Mouse (Mus musculus) kidney, adult 2 months (tissue): Measurements from ENCODE around the gene Pik3c2a.

Experiments
- CTCF ChIP-seq: fragments of 200-500 bp; conservative IDR thresholded peaks from 2 replicates; pipeline ENCODE4 v1.5.1; 2011; ENCODE audit warnings: low read depth, mild to moderate bottlenecking, control low read depth, low read length, moderate library complexity, mixed read lengths; ENCODE audit not compliant: insufficient read depth, insufficient read length
- POLR2A ChIP-seq: fragments of 200-500 bp; IDR thresholded peaks from one replicate; pipeline ENCODE4 v1.6.1; 2011; ENCODE audit warnings: low read depth, low read length, control low read depth

GRCm38 (mm10) chr7:116308632-116308991, 134.6 kb downstream of the Pik3c2a start:
- TF ChIP-seq CTCF (no peak), POLR2A (peak; percentile 43)
